Comparison of ENCODE assay signal across 1 mouse cellular context in genomic region chr19:4113186-4113805, GRCm38 (mm10).
TF ChIP-seq lines count a peak whose summit lies in the region.

No protein-coding gene starts in this region.

TF ChIP-seq in MEL, 35 proteins besides CTCF, POLR2A, EP300 and RAD21:
- TF ChIP-seq MAFK (IDR thresholded peaks at IDR 0.05; ENCODE audit: borderline replicate concordance, low read depth, low read length) (peak; percentile 34; the same call in 1 of the 2 replicates), HCFC1 (IDR thresholded peaks at IDR 0.05; ENCODE audit: low read depth, low read length) (no peak), NELFE (IDR thresholded peaks at IDR 0.05; ENCODE audit: low read depth, low read length) (no peak; the same call in none of the 2 replicates), MYC (IDR thresholded peaks at IDR 0.05; ENCODE audit: low read depth, low read length) (0 out of 2 replicates have a peak, but pooled peaks have one; percentile 55), MEF2A (IDR thresholded peaks at IDR 0.05; ENCODE audit: extremely low read depth, insufficient replicate concordance, low read depth, low read length, poor library complexity, severe bottlenecking) (no peak; the same call in 1 of the 2 replicates), POLR2AphosphoS5 (IDR thresholded peaks at IDR 0.05; ENCODE audit: borderline replicate concordance, low read depth, low read length) (no peak; the same call in 1 of the 2 replicates), USF1 (IDR thresholded peaks at IDR 0.05; ENCODE audit: low read depth, low read length) (no peak), ETS1 (IDR thresholded peaks at IDR 0.05; ENCODE audit: low read depth, low read length) (peak; percentile 92), SIN3A (IDR thresholded peaks at IDR 0.05; ENCODE audit: low read length) (peak; percentile 87), CHD1 (IDR thresholded peaks at IDR 0.05; ENCODE audit: low read depth, low read length) (no peak), UBTF (IDR thresholded peaks at IDR 0.05; ENCODE audit: borderline replicate concordance, insufficient read depth, low read depth, low read length) (no peak), ELF1 (IDR thresholded peaks at IDR 0.05; ENCODE audit: low read depth, low read length) (peak; percentile 25; the same call in 1 of the 2 replicates), ZC3H11A (IDR thresholded peaks at IDR 0.05; ENCODE audit: low read depth, low read length) (no peak), ZKSCAN1 (IDR thresholded peaks at IDR 0.05; ENCODE audit: low read depth, low read length) (no peak), KAT2A (conservative IDR thresholded peaks at IDR 0.05; ENCODE audit: low read depth, low read length) (no peak), SMC3 (IDR thresholded peaks at IDR 0.05; ENCODE audit: low read depth, low read length) (peak; percentile 1; the same call in 1 of the 2 replicates), TAL1 (IDR thresholded peaks at IDR 0.05; ENCODE audit: low read length) (peak; percentile 99), GABPA (IDR thresholded peaks at IDR 0.05; ENCODE audit: low read depth, low read length) (no peak), POLR2AphosphoS2 (IDR thresholded peaks at IDR 0.05; ENCODE audit: low read length) (peak; percentile 47; the same call in 1 of the 2 replicates), E2F4 (IDR thresholded peaks at IDR 0.05; ENCODE audit: borderline replicate concordance, low read depth, low read length) (no peak), TCF12 (IDR thresholded peaks at IDR 0.05; ENCODE audit: low read depth, low read length) (peak; percentile 97), USF2 (IDR thresholded peaks at IDR 0.05; ENCODE audit: borderline replicate concordance in 1 of 2, insufficient read depth in 1 of 2, low read depth in 1 of 2, low read length in 2 of 2) (no peak), RCOR1 (IDR thresholded peaks at IDR 0.05; ENCODE audit: low read depth, low read length) (peak; percentile 70; the same call in 1 of the 2 replicates), TBP (IDR thresholded peaks at IDR 0.05; ENCODE audit: low read depth, low read length) (peak; percentile 81), MAZ (IDR thresholded peaks at IDR 0.05; ENCODE audit: low read depth, low read length) (no peak; the same call in 1 of the 2 replicates), ZNF384 (IDR thresholded peaks at IDR 0.05; ENCODE audit: low read depth, low read length) (no peak), CHD2 (IDR thresholded peaks at IDR 0.05; ENCODE audit: low read length) (no peak; the same call in 1 of the 2 replicates), NRF1 (IDR thresholded peaks at IDR 0.05; ENCODE audit: insufficient read depth, low read depth, low read length, poor library complexity, severe bottlenecking) (no peak), GATA1 (IDR thresholded peaks at IDR 0.05; ENCODE audit: low read depth, low read length) (peak; percentile 85), MAX (IDR thresholded peaks at IDR 0.05; ENCODE audit: low read length) (no peak; the same call in 1 of the 2 replicates), MXI1 (IDR thresholded peaks at IDR 0.05; ENCODE audit: low read depth, low read length) (no peak; the same call in 1 of the 2 replicates), ZMIZ1 (IDR thresholded peaks at IDR 0.05; ENCODE audit: low read depth, low read length) (peak; percentile 83; the same call in 1 of the 2 replicates), MYB (IDR thresholded peaks at IDR 0.05; ENCODE audit: low read depth, low read length) (peak; percentile 38; the same call in 1 of the 2 replicates), BHLHE40 (IDR thresholded peaks at IDR 0.05; ENCODE audit: borderline replicate concordance, low read depth, low read length) (0 out of 2 replicates have a peak, but pooled peaks have one; percentile 22), JUND (IDR thresholded peaks at IDR 0.05; ENCODE audit: low read depth, low read length) (peak; percentile 63; the same call in 1 of the 2 replicates)
